Mouse (Mus musculus): ENCODE results near the gene Catsper2. TPM values are rescaled to one million over a fixed set of nuclear protein-coding genes. Genes with fewer than 3 reads are reported as not detected.

Gene Catsper2
- total RNA-seq (2015; ENCODE audit: low replicate concordance) (2.9 TPM in 1 of 2 replicates, not detected in the other), total RNA-seq (2017; ENCODE audit: low replicate concordance) (2.2 TPM in 1 of 2 replicates, not detected in the other)

GRCm38 (mm10) chr2:121413387-121414042 lies at the start of gene Catsper2, which contains the start of gene Pdia3:
Gene Catsper2, minus strand, starts transcription at chr2:121413792.
Gene Pdia3, plus strand, starts transcription at chr2:121413775.
- peak; percentile 92 for ATAC-seq (replicated peaks; ENCODE audit: low FRiP score, poor library complexity, severe bottlenecking)

GRCm38 (mm10) chr2:121460071-121460470 lies 46.5 kb upstream of the Catsper2 start:
- no peak for ATAC-seq (replicated peaks; ENCODE audit: low FRiP score, poor library complexity, severe bottlenecking)

DNA sequence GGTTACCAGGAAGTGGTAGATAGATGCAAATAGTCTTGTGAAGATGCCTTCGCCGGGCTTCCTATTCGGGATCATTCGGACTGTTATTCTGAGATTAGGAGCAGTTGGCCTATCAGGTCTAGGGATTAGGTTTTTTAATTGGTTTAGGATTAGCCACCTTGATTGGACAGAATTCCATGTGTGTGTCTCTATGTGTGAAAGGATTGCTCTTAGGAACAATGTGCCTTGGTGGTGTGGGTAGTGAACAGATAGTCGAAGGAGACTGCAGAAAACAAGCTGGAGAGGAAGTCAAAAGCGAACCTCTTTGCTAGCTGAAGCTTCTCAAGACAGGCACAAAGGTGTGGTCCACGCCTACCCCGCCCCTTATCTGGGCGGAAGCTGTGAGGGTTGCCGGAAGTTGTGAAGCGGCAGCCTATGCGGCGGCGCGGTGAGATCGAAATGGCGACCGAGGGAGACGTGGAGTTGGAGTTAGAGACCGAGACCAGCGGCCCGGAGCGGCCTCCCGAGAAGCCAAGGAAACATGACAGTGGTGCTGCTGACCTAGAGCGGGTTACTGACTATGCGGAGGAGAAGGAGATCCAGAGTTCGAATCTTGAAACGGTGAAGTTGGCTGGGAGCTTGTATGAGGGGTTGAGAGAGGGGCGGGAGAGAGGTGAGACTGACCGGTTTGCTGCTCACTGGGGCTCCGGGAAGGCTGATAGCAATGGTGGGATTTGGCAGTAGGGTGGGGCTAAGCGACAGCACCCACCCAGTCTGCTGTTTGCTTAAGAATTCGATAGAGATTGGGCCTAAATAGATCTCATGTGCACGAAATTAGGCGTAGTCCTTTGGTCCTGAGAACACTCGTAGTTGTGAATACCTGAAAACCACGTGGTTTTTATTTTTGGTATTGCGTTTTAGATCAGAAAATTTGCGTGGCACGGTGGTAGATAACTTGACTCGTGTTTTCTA lies 43.4 kb upstream of the Catsper2 start, which contains the start of gene Serinc4:
Gene Serinc4, minus strand, starts transcription at position 90 of the 951 bp plus-strand sequence.
- ATAC-seq (replicated peaks; ENCODE audit: low FRiP score, poor library complexity, severe bottlenecking) = peak; percentile 99

GRCm38 (mm10) chr2:121455534-121455933 lies 41.9 kb upstream of the Catsper2 start:
- no peak for ATAC-seq (replicated peaks; ENCODE audit: low FRiP score, poor library complexity, severe bottlenecking)

DNA sequence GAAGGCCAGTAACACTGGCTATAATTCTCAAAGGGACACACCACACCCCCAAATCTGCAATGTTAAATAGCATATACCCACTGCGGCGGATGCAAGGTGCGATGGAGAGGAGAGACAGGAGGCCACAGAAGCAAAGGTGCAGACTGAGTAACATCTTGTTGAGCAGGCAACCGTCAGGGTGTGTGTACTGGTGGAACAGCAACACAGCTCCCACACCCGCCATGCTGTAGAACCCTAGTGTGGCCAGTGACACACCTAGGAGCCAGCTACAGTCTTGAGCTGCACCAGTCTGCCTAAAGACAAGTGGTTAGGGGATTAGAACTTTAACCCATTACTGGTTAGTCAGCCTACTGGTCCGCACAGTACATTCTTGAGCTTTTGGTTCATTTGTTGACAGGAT lies 40.3 kb upstream of the Catsper2 start:
- no peak for ATAC-seq (replicated peaks; ENCODE audit: low FRiP score, poor library complexity, severe bottlenecking)

DNA sequence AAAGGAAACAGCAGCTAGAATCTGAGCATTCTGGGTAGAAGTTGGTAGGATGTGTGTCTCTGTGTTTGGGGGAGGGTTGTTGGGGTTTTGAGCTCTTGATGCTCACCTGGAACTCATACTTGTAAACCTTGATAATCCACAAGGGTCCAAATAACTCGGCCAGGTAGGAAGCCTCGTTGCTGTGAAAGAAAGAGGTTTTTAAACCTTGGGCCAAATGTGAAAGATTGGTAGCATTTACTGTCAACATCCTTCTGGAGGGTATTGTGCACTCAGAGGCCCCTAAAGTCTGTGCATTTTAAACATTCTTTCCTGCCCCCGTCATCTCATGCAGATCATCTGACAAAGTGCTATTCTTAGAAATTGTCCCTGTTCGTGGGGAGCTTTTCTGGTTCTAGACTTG lies 39.4 kb upstream of the Catsper2 start, which contains the start of gene Hypk:
Gene Hypk, plus strand, starts transcription at position 301 of the 400 bp plus-strand sequence.
- no peak for ATAC-seq (replicated peaks; ENCODE audit: low FRiP score, poor library complexity, severe bottlenecking)

- ATAC-seq (replicated peaks; ENCODE audit: low FRiP score, poor library complexity, severe bottlenecking) = no peak
Measured at GRCm38 (mm10) chr2:121452361-121452760, 38.8 kb upstream of the Catsper2 start.

GRCm38 (mm10) chr2:121450093-121450492 lies 36.5 kb upstream of the Catsper2 start:
- no peak; the same call in 1 of the 2 replicates for ATAC-seq (replicated peaks; ENCODE audit: low FRiP score, poor library complexity, severe bottlenecking)

GRCm38 (mm10) chr2:121449545-121450011 lies 36.0 kb upstream of the Catsper2 start:
- ATAC-seq (replicated peaks; ENCODE audit: low FRiP score, poor library complexity, severe bottlenecking) = no peak

- ATAC-seq (replicated peaks; ENCODE audit: low FRiP score, poor library complexity, severe bottlenecking) = peak; percentile 95
Measured at GRCm38 (mm10) chr2:121448739-121449535, 35.3 kb upstream of the Catsper2 start, which contains the start of gene Serf2. Gene Serf2, plus strand, starts transcription at chr2:121449195.

DNA sequence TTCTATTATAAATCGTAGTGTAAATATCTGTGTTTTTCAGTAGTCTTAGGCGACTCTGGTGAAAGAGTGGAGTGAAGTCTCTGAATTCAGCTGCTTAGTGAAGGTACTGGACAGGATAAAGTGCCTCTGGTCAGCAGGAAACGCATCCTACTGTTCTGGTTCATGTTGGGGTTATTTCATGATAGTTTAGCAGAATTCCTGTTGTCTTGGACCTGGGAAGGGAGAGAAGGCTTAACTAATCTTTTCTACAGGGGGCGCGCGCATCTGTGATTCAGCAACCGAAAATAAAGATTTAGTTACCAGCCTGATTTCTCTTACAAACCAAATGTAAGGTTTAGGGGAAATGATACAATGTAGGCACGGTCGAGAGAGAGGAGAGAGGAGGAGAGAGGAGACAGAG lies 34.5 kb upstream of the Catsper2 start:
- no peak for ATAC-seq (replicated peaks; ENCODE audit: low FRiP score, poor library complexity, severe bottlenecking)

DNA sequence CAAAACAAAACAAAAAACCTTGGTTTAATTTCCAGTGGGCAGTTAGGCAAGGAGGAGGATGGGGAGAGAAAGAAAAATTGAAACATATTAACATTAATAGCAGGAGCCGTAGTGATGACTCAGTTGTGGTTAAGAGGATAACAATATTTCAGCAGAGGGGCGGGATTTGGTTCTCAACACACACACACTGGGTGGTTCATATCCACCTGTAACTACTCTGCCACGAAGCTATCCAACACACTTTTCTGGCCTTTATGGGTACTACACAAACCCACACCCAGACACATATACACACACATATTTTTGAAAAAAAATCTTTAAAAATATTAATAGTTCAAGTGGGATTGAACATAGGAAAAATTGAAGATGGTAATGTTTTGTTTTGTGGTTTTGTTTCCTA lies 33.4 kb upstream of the Catsper2 start:
- ATAC-seq (replicated peaks; ENCODE audit: low FRiP score, poor library complexity, severe bottlenecking) = no peak

GRCm38 (mm10) chr2:121446506-121446905 lies 32.9 kb upstream of the Catsper2 start:
- no peak for ATAC-seq (replicated peaks; ENCODE audit: low FRiP score, poor library complexity, severe bottlenecking)

- no peak for ATAC-seq (replicated peaks; ENCODE audit: low FRiP score, poor library complexity, severe bottlenecking)
Measured at GRCm38 (mm10) chr2:121445117-121445516, 31.5 kb upstream of the Catsper2 start.

DNA sequence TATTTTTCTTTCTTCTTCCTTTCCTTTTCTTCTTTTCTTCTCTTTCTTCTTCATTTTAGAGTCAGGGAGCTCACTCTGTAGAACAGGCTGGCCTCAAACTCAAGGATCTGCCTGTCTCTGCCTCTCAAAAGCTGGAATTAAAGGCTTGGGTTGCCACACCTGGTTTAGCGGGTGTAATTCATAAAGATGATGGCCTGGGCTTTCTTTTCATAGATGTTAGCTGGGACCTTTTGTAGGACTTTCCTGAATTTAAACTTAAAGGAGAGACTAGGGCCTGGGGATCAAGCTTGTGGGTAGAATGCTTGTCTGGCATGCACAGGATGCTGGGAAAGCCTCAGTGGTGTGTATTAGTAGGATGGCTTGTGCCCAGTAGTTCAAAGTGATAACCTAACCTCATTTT lies 30.6 kb upstream of the Catsper2 start, which contains the start of gene Ell3:
Gene Ell3, minus strand, starts transcription at position 101 of the 400 bp plus-strand sequence.
- ATAC-seq (replicated peaks; ENCODE audit: low FRiP score, poor library complexity, severe bottlenecking) = no peak

DNA sequence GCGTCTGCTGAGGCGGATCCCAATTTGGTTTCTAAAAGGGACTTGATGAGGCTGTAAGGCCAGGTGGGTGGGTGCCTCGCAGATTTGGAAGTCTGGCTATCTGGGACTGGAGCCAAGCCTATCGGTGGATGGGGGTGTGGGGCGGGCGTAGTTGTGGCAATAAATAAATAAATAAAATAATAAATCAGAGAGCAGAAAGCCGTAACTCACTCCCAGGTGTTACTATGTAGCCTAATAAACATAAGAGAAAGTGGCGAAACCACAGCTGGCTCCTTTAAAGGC lies 29.4 kb upstream of the Catsper2 start:
- ATAC-seq (replicated peaks; ENCODE audit: low FRiP score, poor library complexity, severe bottlenecking) = peak; percentile 26

DNA sequence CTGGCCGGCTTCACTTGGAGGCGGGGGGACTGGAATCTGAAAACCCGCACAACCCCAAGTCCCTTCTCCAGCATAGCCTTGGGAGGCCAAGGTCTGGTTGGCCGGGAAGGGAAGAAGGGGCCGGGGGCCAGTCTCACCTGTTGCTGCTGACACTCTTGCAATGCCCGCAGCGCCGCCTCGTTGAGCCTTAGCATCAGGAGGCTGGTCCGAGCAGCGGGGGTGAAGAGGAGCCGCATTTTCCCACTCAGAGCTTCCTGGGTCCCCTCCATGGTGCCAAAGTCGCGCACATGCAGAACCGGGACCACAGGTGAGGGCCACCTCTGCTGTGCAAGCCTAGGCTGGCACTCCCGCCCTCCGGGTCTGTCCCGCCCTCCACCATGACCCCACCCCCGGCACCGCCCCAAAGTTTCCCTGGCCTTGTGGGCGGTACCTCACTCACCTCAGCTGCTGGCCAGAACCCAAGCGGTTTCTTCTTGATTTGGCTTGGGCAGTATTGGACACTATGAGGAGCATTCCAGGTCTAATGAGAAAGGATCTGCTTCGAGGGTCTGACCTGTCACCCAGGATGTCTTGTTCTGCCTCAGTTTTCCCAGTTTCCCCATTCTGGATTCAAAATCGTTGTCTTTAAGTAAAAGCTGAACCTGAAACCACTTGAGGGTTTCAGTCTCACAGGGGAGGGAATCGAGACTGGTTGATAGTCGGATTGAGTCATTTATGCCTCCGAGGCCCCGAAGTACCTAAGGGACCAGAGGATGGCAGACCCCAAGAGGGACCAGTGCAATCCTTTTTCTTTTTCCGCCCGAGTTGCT lies 28.9 kb upstream of the Catsper2 start:
- peak; percentile 97 for ATAC-seq (replicated peaks; ENCODE audit: low FRiP score, poor library complexity, severe bottlenecking)

DNA sequence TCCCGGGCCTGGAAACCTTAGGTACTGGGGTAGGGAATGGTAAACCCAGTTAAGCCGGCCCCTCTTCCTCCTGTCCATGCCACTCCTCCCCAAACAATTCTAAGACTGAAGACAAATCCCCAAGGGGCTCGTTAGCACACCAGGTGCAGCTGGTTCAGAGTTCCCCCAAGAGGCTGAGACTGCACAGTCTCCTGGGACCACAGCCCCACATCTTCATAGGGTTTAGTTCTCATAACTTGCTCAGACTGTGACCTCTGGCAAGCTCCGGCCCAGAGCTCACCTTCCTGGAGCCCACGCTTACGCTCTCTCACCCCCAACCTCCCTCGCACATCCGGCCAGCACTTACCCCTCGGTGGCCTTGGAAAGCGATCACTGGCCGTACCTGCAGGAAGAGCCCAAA lies 28.2 kb upstream of the Catsper2 start:
- no peak for ATAC-seq (replicated peaks; ENCODE audit: low FRiP score, poor library complexity, severe bottlenecking)

Measured in erythroblast, adult 5-6 weeks (primary cell).